Mouse (Mus musculus): ENCODE results near the gene Slc25a12.

Gene Slc25a12

DNA sequence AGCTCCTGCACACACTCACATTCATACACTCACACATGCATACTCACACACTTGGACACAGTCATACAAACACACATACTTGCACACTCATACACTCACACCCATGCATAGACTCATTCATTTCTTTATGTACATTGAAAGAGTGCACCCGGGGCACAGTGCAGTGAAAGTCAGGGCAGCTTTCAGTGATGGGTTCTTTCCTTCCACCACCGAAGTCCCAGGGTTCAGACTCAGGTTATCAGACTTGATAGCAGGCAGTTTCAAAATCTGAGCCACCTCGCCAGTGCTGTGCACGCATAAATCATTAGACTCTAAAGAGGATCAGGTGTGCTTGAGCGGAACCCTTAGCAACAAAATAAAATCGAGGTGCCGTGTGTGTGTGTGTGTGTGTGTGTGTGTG is 17.4 kb downstream of the Slc25a12 start:
- DNase-seq (ENCODE audit: low read depth, low spot score) = no peak

DNA sequence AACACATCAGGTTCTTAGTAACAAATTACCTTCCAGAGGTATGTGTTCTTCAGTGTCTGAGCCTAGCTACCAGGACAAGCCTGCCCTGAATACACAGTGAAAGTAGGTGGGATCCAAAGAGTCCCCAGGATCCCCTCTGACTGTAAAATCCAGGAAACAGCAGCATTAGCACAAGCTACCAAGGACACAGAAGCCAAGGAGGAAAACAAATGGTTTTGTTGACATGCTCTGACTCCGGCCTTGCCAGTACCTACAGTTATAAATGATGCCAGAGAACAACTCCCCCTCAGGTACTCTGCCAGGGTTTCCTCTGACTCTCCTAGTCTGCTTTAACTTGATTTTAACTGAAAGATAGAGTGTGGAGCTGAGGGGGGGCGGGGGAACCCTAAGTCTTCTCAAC is 18.0 kb downstream of the Slc25a12 start:
- no peak for DNase-seq (ENCODE audit: low read depth, low spot score)

DNA sequence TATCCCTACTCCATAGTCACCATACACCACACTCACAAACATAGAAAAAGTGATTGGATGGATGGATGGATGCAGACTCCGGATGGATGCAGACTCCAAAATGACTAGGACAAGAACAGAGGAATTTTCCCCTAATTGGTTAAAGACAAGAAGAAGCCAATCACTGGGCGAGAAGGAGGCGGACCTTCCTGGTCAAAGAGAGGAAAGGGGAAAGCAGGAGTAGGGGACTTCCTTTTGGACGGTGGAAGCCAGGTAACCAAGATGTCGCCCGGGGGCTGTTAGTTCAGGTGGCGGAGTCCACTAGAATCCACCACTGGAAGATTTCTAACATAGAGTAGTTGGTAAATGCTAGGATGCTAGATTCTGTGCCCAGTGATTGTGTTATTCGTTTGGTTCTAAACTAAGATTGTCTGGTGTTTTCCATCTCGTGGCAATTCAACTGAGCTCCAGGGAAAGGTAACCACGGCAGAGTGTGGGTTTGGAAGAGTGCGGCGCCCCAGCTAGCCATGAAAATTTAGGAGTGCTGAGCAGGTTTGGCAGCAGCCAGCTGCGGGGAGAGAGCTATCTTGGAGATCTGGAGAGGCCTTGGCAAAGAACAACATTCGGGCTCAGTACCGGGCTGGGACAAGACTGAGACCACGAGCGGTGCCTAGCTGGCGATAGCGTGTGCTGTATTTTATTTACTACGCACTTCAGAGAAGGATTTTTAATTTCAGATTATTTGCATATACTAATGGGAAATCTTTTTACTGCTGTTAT is 19.6 kb downstream of the Slc25a12 start:
- no peak for DNase-seq (ENCODE audit: low read depth, low spot score)

DNA sequence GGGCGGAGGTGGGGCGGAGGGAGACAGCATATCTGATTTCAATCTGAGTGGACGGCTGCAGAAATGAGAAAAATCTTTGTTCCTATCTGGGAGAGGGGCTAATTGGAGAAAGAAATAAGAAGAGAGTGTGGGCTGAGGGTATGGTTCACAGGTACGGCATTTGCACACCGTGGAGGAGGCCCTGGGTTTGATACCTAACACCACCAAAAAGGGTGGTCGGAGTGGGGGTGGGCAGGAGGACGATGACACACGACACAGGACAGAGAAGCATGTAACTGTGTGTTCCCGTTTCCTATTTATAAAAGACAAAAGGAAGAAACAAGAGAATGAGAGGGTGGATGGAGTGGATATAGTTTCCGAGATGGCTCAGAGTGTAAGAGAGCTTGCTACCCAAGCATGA is 20.4 kb downstream of the Slc25a12 start:
- DNase-seq (ENCODE audit: low read depth, low spot score) = no peak

DNA sequence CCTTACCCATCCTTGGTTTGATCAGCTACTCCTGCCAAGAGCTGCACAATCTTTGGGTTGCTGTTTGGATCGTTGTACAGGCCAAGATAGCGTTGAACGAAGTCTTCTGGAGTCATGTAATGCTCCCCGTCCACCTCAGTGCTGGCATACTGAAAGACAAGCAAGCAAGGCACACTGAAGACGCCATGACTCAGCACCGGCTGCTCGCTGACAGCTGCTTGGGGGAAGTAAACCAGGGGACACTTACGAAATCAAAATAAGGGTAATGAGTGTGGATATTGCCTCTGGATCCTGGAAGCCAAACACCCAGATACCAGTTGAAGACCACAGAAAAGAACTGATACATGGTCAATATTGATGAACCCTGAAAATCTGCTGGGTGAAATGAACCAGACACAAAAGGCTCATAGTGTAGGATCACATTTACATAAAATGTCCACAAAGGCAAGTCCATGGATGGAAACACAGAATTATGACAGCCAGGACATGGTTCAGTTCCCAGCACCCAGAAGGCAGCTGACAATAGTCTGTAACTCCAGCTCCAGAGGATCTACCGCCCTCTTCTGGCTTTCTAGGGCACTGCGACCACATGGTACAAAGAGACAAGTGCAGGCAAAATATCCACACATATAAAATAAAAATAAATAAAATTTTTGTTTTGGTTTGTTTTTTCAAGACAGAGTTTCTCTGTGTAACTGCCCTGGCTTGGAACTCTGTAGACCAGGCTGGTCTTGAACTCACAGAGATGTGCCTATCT is 23.5 kb downstream of the Slc25a12 start:
- DNase-seq (ENCODE audit: low read depth, low spot score) = no peak

DNA sequence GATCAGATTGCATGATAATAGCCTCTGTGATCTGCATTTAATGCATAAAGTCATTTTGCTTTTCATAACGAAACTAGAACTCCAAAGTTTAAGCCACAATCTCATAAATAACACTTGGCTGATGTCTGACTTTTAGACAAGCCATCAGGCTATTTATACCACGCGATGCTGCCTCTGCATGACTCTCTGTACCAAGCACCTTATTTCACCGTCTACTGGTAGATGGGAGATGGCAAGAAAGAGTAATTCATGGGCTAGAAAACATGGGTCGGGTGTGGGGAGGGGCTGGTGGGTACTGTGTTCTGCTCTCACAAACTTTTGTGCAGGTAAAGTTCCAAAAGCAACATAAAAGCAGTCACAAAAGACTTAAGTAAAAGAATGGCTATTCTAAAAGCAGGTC is 27.4 kb downstream of the Slc25a12 start:
- no peak for DNase-seq (ENCODE audit: low read depth, low spot score)

DNA sequence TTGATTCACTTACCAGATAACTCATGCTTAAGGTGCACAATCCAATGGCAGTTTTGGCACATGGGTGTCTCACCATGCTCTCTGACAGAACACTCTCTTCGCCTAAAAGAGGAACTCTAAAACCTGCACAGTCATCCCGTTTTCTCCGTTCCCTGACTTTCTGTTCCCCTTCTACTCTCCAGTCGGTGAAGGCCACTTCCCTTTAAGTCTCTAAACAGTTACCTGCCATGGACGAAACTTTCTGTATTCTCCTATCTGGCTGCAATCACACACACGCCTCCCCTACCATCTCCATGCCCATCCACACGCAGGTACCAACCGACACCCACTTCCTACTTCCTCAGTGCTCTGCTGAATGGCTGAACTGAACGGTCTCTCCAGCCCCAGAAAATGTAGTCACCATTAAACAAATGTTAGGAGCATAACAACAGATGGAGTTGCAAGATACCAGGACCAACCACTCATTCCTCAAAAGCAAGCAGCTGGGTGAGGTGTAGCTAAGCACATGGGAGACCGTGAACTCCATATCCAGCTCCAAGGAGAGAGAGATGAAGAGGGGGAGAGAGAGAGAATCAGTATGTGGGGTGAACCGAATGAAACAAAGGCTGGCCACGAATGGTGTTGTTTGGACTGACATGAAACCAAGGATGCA is 29.3 kb downstream of the Slc25a12 start:
- DNase-seq (ENCODE audit: low read depth, low spot score) = no peak

DNA sequence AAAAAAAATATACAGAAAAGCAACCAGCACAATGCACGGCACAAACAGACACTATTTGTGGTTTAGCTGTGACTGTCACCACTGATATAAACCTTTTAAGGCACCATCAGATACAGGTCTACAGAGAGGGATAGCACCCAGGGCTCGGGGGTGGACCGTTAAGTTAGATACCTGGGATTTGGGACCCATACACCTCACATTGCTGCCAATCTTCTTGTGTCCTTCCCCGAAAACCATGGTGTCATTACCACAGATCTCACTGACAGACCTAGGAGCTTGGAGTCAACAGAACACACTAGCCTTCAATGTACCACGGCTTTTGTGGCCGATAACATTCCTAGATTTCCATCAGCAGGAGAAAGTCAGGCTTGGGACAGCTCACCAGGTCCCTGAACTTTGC is 30.9 kb downstream of the Slc25a12 start:
- no peak for DNase-seq (ENCODE audit: low read depth, low spot score)

DNA sequence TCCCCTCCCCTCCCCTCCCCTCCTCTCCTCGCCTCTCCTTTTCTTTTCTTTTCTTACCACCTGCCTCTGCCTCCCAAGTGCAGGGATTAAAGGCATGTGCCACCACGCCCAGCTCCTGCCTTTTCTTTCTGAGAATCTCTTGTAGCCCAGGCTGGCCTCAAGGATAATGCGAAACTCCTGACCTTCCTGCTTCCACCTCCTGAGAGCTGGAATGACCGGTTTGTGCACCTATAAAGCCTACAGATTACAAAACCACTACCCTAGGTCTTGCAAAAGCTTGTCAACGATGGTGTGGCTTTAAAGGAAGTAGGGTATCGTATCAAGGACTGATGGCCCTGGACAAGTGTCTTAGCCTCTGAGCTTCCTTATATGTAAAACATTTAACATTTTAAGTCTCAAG is 31.3 kb downstream of the Slc25a12 start:
- DNase-seq (ENCODE audit: low read depth, low spot score) = no peak

DNA sequence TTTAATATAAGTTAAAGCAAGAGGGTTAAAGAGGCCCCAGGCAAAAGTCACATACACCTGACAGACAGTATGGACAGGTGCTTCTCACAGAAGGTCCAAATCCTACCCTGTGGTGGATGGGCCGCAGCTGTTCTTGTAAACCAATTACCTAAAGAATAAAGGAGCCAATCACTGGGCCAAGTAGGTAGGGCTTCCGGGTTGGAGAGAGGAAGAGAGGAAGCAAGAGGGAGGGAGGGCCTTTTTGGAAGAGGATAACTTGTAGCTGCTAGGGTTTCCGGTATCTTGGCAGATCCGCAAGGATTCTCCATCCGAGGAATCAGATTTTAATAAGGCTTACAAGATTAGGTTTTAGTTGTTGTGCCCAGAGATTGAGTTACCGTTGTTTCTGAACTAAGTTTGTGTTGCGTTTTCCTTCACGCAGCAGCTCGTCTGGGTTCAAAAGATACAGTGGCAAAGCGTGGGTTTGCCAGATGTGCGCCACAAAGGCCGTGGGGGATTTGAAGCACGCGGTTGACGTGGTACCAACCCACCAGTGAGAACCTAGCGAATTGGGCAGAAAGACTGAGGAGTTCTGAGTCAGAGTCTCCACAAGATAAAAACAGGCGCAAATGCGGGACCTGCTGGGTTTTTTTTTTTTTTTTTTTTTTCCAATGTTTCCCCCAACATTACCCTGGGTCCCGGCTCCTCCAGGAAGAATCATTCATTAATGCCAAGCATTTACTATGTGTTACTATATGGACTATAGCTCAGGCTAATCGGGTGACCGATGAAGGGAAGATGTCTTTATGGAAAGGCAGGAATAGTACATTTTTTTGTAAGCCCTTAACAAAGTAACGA is 33.3 kb downstream of the Slc25a12 start:
- DNase-seq (ENCODE audit: low read depth, low spot score) = no peak

DNA sequence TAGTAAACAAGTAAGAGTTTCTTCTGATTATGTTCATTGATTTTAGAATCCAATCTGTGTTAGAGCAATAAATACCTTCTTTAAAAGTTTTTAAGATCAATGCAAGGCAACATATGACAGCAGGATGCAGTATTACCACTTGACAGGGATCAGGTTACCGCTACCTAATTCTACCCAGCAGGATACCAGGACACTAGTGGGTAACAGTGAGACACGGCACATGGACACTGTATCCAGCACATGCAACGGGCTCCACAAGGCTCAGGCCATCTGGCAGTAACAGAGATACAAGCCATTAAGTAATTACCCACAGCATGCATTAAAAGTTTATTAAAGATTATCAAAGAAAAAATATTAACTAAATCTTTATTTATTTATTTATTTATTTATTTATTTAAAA is 37.8 kb downstream of the Slc25a12 start:
- no peak for DNase-seq (ENCODE audit: low read depth, low spot score)

DNA sequence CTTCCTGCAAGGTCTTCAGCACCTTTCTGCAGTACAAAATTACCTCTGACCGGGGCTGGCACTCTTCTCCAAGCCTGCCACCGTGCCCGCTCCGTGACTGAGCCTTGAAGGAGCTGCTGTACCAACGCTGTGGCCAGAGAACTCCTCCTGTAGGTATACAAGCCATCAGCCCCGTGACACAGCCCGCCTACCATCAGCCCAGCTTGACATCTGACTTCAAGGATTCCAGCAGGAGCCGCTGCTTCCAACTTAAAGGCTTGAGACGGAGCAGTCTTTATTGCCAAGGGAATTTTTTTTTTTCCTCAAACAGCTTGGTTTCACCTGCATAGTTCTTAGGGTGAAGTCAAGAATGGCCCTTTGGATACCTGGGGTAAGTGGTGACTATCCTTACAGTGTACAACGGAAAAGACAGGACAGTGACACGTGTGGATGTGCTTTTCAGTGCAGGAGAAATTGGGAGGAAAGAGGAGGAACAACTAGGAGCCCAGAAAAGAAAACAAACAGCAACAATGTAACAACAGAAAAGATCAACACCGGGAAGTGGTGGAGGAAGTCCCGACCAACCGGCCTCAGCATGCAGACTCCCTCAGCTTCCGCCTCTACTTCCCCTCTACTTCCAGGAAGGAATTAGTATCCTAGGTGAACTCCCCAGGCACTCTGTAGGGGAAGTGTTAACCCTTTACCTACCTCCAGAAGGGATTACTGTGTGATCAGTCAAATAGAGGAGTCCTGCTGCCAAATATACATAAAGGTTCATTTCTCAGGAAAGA is 39.0 kb downstream of the Slc25a12 start:
- DNase-seq (ENCODE audit: low read depth, low spot score) = no peak

DNA sequence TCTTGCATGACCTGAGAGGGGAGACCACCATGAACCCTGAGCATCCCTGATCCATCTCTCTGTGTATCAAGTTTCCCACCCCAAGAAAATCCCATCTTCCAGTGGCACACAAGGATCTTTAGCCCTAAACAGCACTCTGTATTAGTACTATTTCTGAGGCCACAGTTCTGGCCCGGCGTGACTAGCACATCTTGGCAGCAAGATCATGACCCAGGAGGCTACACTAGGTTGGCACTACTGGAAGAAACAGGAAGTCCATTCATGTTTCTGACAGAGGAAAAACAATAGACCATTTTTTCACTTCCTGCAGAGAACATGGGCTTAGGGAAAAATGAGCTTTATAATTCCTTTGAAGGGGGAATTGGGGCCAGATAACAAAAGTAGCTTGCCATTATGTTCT is 39.8 kb downstream of the Slc25a12 start:
- no peak for DNase-seq (ENCODE audit: low read depth, low spot score)

DNA sequence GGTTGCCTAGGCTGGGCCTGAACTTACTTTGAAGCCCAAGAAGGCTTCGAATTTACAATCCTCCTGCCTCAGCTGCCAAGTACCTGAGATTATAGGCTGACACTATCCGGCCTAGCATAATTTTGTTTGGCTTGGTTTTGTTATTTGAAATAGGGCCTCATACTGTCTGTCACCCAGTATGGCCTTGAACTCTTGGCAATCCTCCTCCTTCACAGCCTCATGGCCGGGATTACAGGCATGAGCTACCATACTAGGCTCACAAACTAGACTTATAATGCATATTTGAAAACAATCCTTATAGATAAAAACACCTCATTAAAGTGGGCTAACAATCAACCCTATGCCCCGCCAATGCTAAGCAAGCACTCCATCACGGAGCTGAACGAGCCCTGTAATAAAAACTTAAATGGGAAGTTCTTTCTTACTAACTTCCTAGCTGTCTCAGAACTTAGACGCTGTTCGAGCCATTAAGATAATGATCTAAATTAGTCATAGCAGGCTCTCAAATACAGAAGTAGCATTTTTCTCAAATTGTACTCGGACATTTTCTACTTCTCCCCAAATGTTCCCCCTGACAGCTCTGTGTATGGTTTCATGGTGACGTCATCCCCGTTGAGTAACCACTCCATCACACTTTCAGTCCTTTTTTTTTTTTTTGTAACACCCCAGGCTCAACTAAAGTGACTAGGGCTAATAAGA is 40.6 kb downstream of the Slc25a12 start:
- no peak for DNase-seq (ENCODE audit: low read depth, low spot score)

DNA sequence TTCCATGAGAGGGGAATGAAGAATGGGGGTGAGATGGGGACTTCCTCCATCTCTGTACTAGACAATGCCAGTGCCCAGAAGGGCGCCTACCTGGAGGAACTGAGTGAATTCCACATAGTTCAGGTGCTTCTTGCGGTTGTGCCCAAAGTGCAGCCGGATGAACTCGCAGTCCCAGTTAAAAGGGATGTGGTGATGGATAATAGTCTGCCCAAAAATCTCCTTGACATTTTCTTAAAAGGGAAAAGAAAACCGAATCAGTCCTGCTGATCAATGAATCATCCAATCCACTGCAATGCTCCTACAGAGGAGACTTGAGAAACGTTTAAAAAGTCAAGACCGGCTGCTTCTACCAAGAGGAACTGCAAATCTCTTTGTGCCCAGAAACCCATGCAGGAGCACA is 43.7 kb downstream of the Slc25a12 start:
- no peak for DNase-seq (ENCODE audit: low read depth, low spot score)

DNA sequence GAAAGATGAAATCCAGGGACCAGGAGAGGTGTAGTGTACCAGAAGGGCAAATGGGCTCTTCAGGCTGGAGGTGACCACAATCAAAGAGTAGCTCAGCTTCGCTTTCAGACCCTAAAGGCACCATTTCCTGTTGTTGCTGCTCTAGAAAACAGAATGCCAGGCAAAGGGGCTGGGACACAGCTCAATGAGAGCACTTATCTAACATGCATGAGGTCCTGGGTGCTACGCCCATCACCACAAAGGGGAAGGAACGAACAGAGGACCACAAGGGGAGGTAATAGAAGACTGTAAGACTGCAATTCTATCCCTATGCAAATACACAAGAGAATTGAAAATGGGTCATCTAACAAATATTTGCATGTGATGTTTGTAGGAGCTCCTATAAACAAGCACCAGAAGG is 46.1 kb downstream of the Slc25a12 start:
- no peak for DNase-seq (ENCODE audit: low read depth, low spot score)

DNA sequence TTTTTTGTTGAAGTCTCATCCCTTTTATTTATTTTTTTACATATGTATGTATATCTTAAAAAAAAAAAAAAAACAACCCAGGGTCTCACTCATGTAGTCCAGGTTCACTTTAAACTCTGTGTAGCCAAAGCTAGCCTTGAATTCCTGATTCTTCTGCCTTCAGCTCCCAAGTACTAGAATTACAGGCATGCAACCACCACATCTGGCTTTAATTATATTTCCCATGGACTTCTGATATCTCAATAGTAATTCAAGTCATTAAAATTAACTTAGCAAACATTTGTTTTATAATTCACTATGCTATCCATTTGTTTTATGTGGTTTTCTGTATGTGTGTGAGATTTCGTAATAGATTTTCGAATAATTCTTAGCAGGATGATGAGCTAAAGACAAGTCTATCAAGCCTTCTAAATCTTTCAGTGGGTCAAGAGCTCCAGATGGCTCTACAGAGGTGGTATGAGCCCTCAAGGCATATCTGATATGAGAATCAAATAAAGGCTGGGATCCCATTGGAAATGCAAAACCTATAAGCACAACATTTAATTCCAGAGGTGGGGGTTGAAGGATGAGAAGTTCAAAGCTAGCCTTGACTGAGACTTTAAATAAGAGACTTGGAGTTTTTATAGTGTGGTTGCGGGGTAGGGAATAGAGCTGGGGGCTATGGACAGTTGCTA is 51.3 kb downstream of the Slc25a12 start:
- DNase-seq (ENCODE audit: low read depth, low spot score) = peak; percentile 34

DNA sequence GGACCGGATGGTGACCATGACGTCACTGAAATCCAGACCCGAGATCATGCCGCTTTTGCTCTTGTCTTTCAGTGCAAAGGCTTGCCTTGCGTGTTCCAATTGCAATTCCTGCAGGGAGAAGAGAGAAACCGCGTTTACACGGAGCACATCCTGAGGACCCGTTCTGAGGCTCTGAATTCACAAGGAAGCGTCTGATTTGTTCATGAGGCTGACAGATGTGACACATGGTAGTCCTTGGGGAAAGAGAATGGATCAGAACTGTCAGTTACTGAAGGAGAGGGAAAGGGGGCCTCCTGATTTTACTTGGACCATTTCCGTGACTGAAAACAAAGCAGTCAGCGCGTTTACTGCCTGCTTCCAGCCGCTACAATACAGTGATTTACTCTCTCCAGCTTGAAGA is 52.5 kb downstream of the Slc25a12 start:
- DNase-seq (ENCODE audit: low read depth, low spot score) = no peak

DNA sequence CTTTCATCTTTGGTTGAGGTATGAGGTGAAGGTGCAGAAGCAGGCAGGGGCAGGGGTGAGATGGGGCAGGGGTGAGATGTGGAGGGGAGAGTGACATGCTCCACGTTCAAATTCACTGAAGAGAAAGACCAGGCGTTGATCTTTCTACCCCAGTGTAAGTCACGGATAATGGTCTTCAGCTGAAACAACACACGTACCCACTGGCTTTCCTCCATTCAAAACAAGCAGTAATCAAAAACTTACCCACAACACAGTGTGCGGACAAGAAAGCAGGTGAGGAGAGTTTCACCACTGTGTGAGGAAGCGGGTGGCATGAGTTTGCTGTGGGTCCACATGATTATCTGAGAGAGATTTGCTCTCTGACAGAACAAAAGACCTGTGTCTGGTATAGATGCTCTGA is 53.5 kb downstream of the Slc25a12 start:
- DNase-seq (ENCODE audit: low read depth, low spot score) = no peak

DNA sequence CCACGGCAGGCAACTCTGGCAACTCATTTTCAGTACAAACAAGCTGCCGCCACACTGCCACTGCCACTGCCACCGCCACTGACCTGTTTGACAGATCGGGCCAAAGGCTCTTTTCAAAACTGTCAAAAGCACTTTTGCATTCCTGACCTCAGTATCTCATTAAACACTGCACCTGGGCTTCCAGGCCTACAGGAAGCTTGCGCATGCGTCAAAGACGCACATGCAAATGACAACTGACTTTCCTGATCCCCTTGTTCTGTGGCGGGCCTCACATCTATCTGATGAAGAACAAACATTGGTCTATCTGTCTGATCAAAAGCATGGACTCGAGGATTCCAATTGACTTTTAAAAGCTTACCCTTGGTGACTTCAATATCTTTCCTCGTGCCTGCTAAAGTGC is 55.5 kb downstream of the Slc25a12 start:
- DNase-seq (ENCODE audit: low read depth, low spot score) = no peak
